Mouse (Mus musculus) ES-E14 (cell line): ENCODE data around the gene Apoa2.

Experiments used
- CHD2 ChIP-seq: IDR thresholded peaks from 2 replicates; pipeline ENCODE4 v1.6.1; 2014; ENCODE audit warnings: mild to moderate bottlenecking, low read depth, low read length, inconsistent platforms
- HCFC1 ChIP-seq: IDR thresholded peaks from 2 replicates; pipeline ENCODE4 v1.6.1; 2012; ENCODE audit warnings: low read length, inconsistent platforms, borderline replicate concordance; ENCODE audit not compliant: insufficient read depth
- MAFK ChIP-seq: IDR thresholded peaks from 2 replicates; pipeline ENCODE4 v1.6.1; 2014; ENCODE audit warnings: mild to moderate bottlenecking, low read depth, low read length, inconsistent platforms; ENCODE audit not compliant: insufficient read depth
- ZC3H11A ChIP-seq: IDR thresholded peaks from 2 replicates; pipeline ENCODE4 v1.6.1; 2012; ENCODE audit warnings: low read depth, mild to moderate bottlenecking, inconsistent platforms, low read length, borderline replicate concordance
- ZNF384 ChIP-seq: IDR thresholded peaks from 2 replicates; pipeline ENCODE4 v1.6.1; 2012; ENCODE audit warnings: low read depth, low read length, inconsistent platforms

- TF ChIP-seq HCFC1 (no peak), ZNF384 (no peak), ZC3H11A (no peak), MAFK (no peak), CHD2 (no peak)
Observed at GRCm38 (mm10) chr1:171256937-171257548, 32.2 kb downstream of the Apoa2 start.
